Mouse (Mus musculus) C2C12 (cell line): ENCODE results near the gene Dpysl5.

Experiments
- CEBPB ChIP-seq: IDR thresholded peaks from one replicate; pipeline ENCODE4 v1.6.1; 2011; ENCODE audit warnings: low read depth, mild to moderate bottlenecking, control low read depth, moderate library complexity
- CTCF ChIP-seq: IDR thresholded peaks from one replicate; pipeline ENCODE4 v1.5.1; 2011; ENCODE audit not compliant: control insufficient read depth, insufficient read depth, insufficient read length
- MAX ChIP-seq: IDR thresholded peaks from one replicate; pipeline ENCODE4 v1.6.1; 2011; ENCODE audit warnings: mild to moderate bottlenecking, control low read depth
- MYOD1 ChIP-seq: IDR thresholded peaks from one replicate; pipeline ENCODE4 v1.6.1; 2011; ENCODE audit warnings: low read depth; ENCODE audit not compliant: control insufficient read depth, insufficient read length
- USF1 ChIP-seq: IDR thresholded peaks from one replicate; pipeline ENCODE4 v1.6.1; 2011; ENCODE audit warnings: low read depth, mild to moderate bottlenecking, control low read depth, moderate library complexity

DNA sequence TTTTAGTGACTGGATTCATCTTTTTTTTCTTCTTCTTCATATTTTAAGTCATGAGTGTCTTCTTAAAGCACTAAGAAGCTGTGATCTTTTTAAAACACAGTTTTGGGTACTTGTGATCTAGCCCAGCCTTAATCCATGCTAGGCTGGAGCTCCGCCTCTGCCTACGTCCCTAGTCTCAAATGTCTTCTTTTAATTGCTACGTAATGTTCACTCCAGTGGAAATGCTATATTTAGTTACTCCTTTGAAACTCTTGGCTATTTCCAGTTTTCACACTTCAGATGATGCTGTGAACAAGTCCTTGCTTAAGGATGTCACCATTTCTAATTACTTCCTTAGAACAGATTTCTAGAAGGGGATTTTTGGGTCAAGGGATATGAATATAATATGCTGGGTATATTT lies 78.7 kb downstream of the Dpysl5 start:
- TF ChIP-seq CEBPB: no peak
- TF ChIP-seq MAX: no peak
- no peak for TF ChIP-seq CTCF
- TF ChIP-seq MYOD1: no peak
- TF ChIP-seq USF1: no peak
